Mouse (Mus musculus) kidney, embryonic 16.5 days (tissue): ENCODE results near the gene Mark4. TPM values are rescaled to one million over a fixed set of nuclear protein-coding genes. Genes with fewer than 3 reads are reported as not detected.

Experiments
- ATAC-seq: fragments of 200-750 bp; cut with Nextera tagmentation; 2 replicates; pipeline ENCODE4 v1.8.0; 2017; ENCODE audit warnings: moderate TSS enrichment; ENCODE audit not compliant: low FRiP score, low TSS enrichment
- H3K27ac ChIP-seq: fragments of 300-500 bp; sonication (generic); 2 replicates; pipeline ENCODE4 v1.5.1; 2014; ENCODE audit warnings: low read length
- H3K27me3 ChIP-seq: fragments of 300-500 bp; sonication (generic); 2 replicates; pipeline ENCODE4 v1.6.1; 2014; ENCODE audit warnings: low read length, control low read depth, mixed read lengths; ENCODE audit not compliant: insufficient read depth
- H3K36me3 ChIP-seq: fragments of 300-500 bp; sonication (generic); 2 replicates; pipeline ENCODE4 v1.6.1; 2014; ENCODE audit warnings: low read length, control low read depth, mixed read lengths; ENCODE audit not compliant: insufficient read depth
- H3K4me1 ChIP-seq: fragments of 300-500 bp; sonication (generic); 2 replicates; pipeline ENCODE4 v1.6.1; 2014; ENCODE audit warnings: low read length, control low read depth, mixed read lengths; ENCODE audit not compliant: insufficient read depth
- H3K4me2 ChIP-seq: fragments of 300-500 bp; sonication (generic); replicated peaks from 2 replicates; pipeline ENCODE4 v1.6.1; 2014; ENCODE audit warnings: low read depth, low read length
- H3K4me3 ChIP-seq: fragments of 300-500 bp; sonication (generic); 2 replicates; pipeline ENCODE4 v1.5.1; 2014; ENCODE audit warnings: mild to moderate bottlenecking, low read length
- H3K9ac ChIP-seq: fragments of 300-500 bp; sonication (generic); replicated peaks from 2 replicates; pipeline ENCODE4 v1.6.1; 2014; ENCODE audit warnings: low read length
- H3K9me3 ChIP-seq: fragments of 300-500 bp; sonication (generic); 2 replicates; pipeline ENCODE4 v1.6.1; 2016; ENCODE audit warnings: low read length, control low read depth
- WGBS: fragments of 180-500 bp; shearing (Covaris S2); extraction: QIAGEN DNeasy Blood & Tissue Kit; methylation state at CpG from one replicate; pipeline ENCODE4 v1.1.7; 2014; 5-methylcytosine and 5-hydroxymethylcytosine counted together
- polyA plus RNA-seq: library from polyadenylated mRNA; unstranded; fragments of >200 nt; fragmentation: Nextera tagmentation; extraction: Ambion mirVana; gene quantifications from 2 replicates; pipeline ENCODE4 v1.2.1, GENCODE M21; 2015

The Mark4 gene
- polyA plus RNA-seq, 1 experiment from 2014 or later, result 6.9 TPM

GRCm38 (mm10) chr7:19473875-19474443 lies 15.3 kb upstream of the Mark4 start:
- Histone ChIP-seq H3K27ac (peak overlapping the region; percentile 54; the same call in 1 of the 2 replicates), H3K36me3 (no peaks in the 10 kb centered on the region), H3K27me3 (peaks cover 47% of the 10 kb centered on the region), H3K4me3 (peak overlapping the region; percentile 50), H3K9ac (peak overlapping the region; percentile 76), H3K4me1 (peaks cover 12% of the 10 kb centered on the region), H3K4me2 (peak overlapping the region; percentile 65), H3K9me3 (no peaks in the 10 kb centered on the region)
- under 1% methylated on average over 56 of the region's 89 CpGs for whole genome bisulfite sequencing
- peak; percentile 82 for ATAC-seq

- Histone ChIP-seq H3K4me1 (peaks cover 12% of the 10 kb centered on the region), H3K9ac (no peak overlapping the region), H3K36me3 (no peaks in the 10 kb centered on the region), H3K4me3 (no peak overlapping the region), H3K4me2 (peak overlapping the region; percentile 12; the same call in 1 of the 2 replicates), H3K9me3 (no peaks in the 10 kb centered on the region), H3K27me3 (peaks cover 50% of the 10 kb centered on the region), H3K27ac (peak overlapping the region; percentile 50)
- WGBS, result 38% methylated on average over 4 of the region's 4 CpGs
- ATAC-seq, result no peak
Observed at GRCm38 (mm10) chr7:19472403-19472802, 13.8 kb upstream of the Mark4 start.

GRCm38 (mm10) chr7:19470308-19470707 lies 11.7 kb upstream of the Mark4 start:
- WGBS, result 19% methylated on average over 14 of the region's 14 CpGs
- no peaks in the 10 kb centered on the region for H3K9me3 ChIP-seq
- H3K36me3 ChIP-seq, result no peaks in the 10 kb centered on the region
- H3K27me3 ChIP-seq, result peaks cover 50% of the 10 kb centered on the region
- no peak overlapping the region for H3K4me2 ChIP-seq
- H3K4me3 ChIP-seq, result no peak overlapping the region
- no peak for ATAC-seq
- no peak overlapping the region for H3K27ac ChIP-seq
- H3K4me1 ChIP-seq, result peaks cover 12% of the 10 kb centered on the region
- H3K9ac ChIP-seq, result no peak overlapping the region

- Histone ChIP-seq H3K27ac (no peak overlapping the region), H3K27me3 (peaks cover 47% of the 10 kb centered on the region), H3K4me1 (peaks cover 16% of the 10 kb centered on the region), H3K9me3 (no peaks in the 10 kb centered on the region), H3K4me3 (no peak overlapping the region), H3K36me3 (no peaks in the 10 kb centered on the region), H3K9ac (peak overlapping the region; percentile 29; the same call in 1 of the 2 replicates), H3K4me2 (no peak overlapping the region)
- ATAC-seq, result no peak
- WGBS, result 25% methylated on average over 23 of the region's 23 CpGs
Observed at GRCm38 (mm10) chr7:19469404-19469803, 10.8 kb upstream of the Mark4 start.

- peaks cover 42% of the 10 kb centered on the region for H3K27me3 ChIP-seq
Observed at GRCm38 (mm10) chr7:19468279-19468678, 9.7 kb upstream of the Mark4 start.

GRCm38 (mm10) chr7:19467638-19468037 lies 9.0 kb upstream of the Mark4 start:
- WGBS, result 50% methylated on average over 6 of the region's 6 CpGs
- Histone ChIP-seq H3K4me1 (peaks cover 13% of the 10 kb centered on the region), H3K9me3 (no peaks in the 10 kb centered on the region), H3K4me2 (no peak overlapping the region), H3K4me3 (no peak overlapping the region), H3K27me3 (peaks cover 37% of the 10 kb centered on the region), H3K9ac (no peak overlapping the region), H3K36me3 (no peaks in the 10 kb centered on the region), H3K27ac (no peak overlapping the region)
- no peak for ATAC-seq

More at GRCm38 (mm10) chr7:19468279-19468678, 9.7 kb upstream of the Mark4 start:
- no peaks in the 10 kb centered on the region for H3K9me3 ChIP-seq
- no peak overlapping the region for H3K4me2 ChIP-seq
- H3K27ac ChIP-seq, result no peak overlapping the region
- no peak for ATAC-seq
- no peak overlapping the region for H3K9ac ChIP-seq
- WGBS, result 74% methylated on average over 12 of the region's 12 CpGs
- H3K36me3 ChIP-seq, result no peaks in the 10 kb centered on the region
- H3K4me1 ChIP-seq, result peaks cover 14% of the 10 kb centered on the region
- no peak overlapping the region for H3K4me3 ChIP-seq

GRCm38 (mm10) chr7:19466602-19467145 lies 8.1 kb upstream of the Mark4 start:
- Histone ChIP-seq H3K4me3 (no peak overlapping the region), H3K36me3 (no peaks in the 10 kb centered on the region), H3K9ac (no peak overlapping the region), H3K4me2 (no peak overlapping the region), H3K4me1 (peaks cover 13% of the 10 kb centered on the region), H3K27me3 (peaks cover 27% of the 10 kb centered on the region), H3K27ac (no peak overlapping the region), H3K9me3 (no peaks in the 10 kb centered on the region)
- WGBS, result 68% methylated on average over 5 of the region's 5 CpGs
- ATAC-seq, result no peak

GRCm38 (mm10) chr7:19464367-19465307 lies 6.0 kb upstream of the Mark4 start:
- H3K36me3 ChIP-seq, result no peaks in the 10 kb centered on the region
- H3K9me3 ChIP-seq, result no peaks in the 10 kb centered on the region
- H3K27ac ChIP-seq, result peak overlapping the region; percentile 56
- H3K27me3 ChIP-seq, result peaks cover 10% of the 10 kb centered on the region
- WGBS, result 10% methylated on average over 22 of the region's 22 CpGs
- no peak for ATAC-seq
- peak overlapping the region; percentile 44 for H3K4me2 ChIP-seq
- peak overlapping the region; percentile 58 for H3K9ac ChIP-seq
- peaks cover 13% of the 10 kb centered on the region for H3K4me1 ChIP-seq
- H3K4me3 ChIP-seq, result peak overlapping the region; percentile 35

GRCm38 (mm10) chr7:19462884-19463381 lies 4.3 kb upstream of the Mark4 start, which contains the start of gene Exoc3l2:
TSS of gene Exoc3l2 (plus strand) at chr7:19463331.
- peak within 1 kb of the TSS; percentile 44 for H3K4me2 ChIP-seq
- peaks cover 10% of the 10 kb centered on the region for H3K4me1 ChIP-seq
- H3K36me3 ChIP-seq, result no peaks in the 10 kb centered on the region
- H3K4me3 ChIP-seq, result peak within 1 kb of the TSS; percentile 35
- peak within 1 kb of the TSS; percentile 56; the same call in 1 of the 2 replicates for H3K27ac ChIP-seq
- H3K9me3 ChIP-seq, result no peaks in the 10 kb centered on the region
- peak within 1 kb of the TSS; percentile 36 for H3K9ac ChIP-seq
- no peaks in the 10 kb centered on the region for H3K27me3 ChIP-seq
- ATAC-seq, result no peak
- WGBS, result 36% methylated on average over 6 of the region's 6 CpGs
